In the genomic region with DNA sequence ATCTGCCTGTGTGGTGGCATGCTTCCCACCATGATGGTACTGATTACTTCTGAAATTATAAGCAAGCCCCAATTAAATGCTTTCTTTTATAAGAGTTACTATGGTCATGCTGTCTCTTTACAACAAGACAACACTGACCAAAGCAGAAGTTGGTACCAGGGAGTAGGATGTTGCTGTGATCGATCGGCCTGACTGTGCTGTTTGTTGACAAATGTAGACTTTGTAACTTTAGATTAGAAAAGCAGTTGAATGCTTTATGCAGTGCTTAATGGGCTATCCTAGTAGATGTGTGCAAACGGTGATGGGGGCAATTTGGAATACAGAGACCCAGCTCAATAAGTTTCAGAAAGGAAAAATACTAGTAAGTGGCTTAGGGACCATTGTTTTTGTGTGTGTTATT, we compare ENCODE assay signal across 17 mouse cellular contexts.
"Had no signal": no experiment of that assay in that cellular context is flagged by ENCODE, and none has a peak within 500 bp of the region (broad histone marks: within the 10 kb centered on the region; RNA-seq: fewer than 3 reads in every experiment).

No protein-coding gene starts in this region.

- H3K4me2 ChIP-seq: lung, embryonic 15.5 days; midbrain, embryonic 12.5 days; neural tube, embryonic 12.5 days; stomach, embryonic 15.5 days had no signal

- DNase-seq: lung, adult 2 months; lung, postnatal 14 days; lung, postnatal 36 days; midbrain, embryonic 14.5 days; right cerebral cortex, postnatal 14 days; thymus, adult 2 months; thymus, postnatal 25 days; thymus, postnatal 4 days had no signal

- H3K9me3 ChIP-seq: lung, embryonic 15.5 days; megakaryocyte, embryonic 14.5 days; midbrain, embryonic 12.5 days; neural tube, embryonic 12.5 days; stomach, embryonic 15.5 days had no signal

- ATAC-seq: lung, postnatal 0 days had no signal

- H3K27me3 ChIP-seq: lung, embryonic 15.5 days; megakaryocyte, embryonic 14.5 days; midbrain, embryonic 12.5 days; neural tube, embryonic 12.5 days; stomach, embryonic 15.5 days had no signal

- H3K36me3 ChIP-seq: lung, embryonic 15.5 days; midbrain, embryonic 12.5 days; neural tube, embryonic 12.5 days; stomach, embryonic 15.5 days had no signal

- H3K9ac ChIP-seq: liver, embryonic 14.5 days; lung, embryonic 15.5 days; midbrain, embryonic 12.5 days; neural tube, embryonic 12.5 days; stomach, embryonic 15.5 days had no signal

- H3K27ac ChIP-seq: liver, embryonic 14.5 days; lung, embryonic 15.5 days; macrophage; midbrain, embryonic 12.5 days; neural tube, embryonic 12.5 days; stomach, embryonic 15.5 days; stomach, postnatal 0 days had no signal

- H3K4me1 ChIP-seq: lung, embryonic 15.5 days; midbrain, embryonic 12.5 days; neural tube, embryonic 12.5 days; stomach, embryonic 15.5 days had no signal

- H3K4me3 ChIP-seq: lung, embryonic 15.5 days; megakaryocyte, embryonic 14.5 days; midbrain, embryonic 12.5 days; neural tube, embryonic 12.5 days; stomach, embryonic 15.5 days had no signal
